Mouse (Mus musculus) WW6 (cell line): ENCODE measurements at regions not wholly inside any gene's neighbourhood (a gene's known extent, or its start where the extent isn't known, plus 50 kb on each side); places are given as distances from the start of the nearest gene placed in this dataset.
"Not testable (repeated sequence)": the region's sequence is repeated elsewhere in the genome, so short reads cannot be mapped to it uniquely, and the experiment has no call there.

Experiments used
- DNase-seq: peaks from one replicate; pipeline ENCODE4 v3.0.0-alpha.2; 2013; ENCODE audit warnings: low read depth, low spot score

- DNase-seq: no peak
Measured at GRCm38 (mm10) chr13:4935940-4936339, 327.0 kb upstream of the Akr1e1 start.

- no peak for DNase-seq
Measured at GRCm38 (mm10) chr13:4939849-4940248, 330.9 kb upstream of the Akr1e1 start.

GRCm38 (mm10) chr13:4942490-4942889 lies 333.5 kb upstream of the Akr1e1 start:
- DNase-seq: peak; percentile 0

- DNase-seq: no peak
Measured at GRCm38 (mm10) chr13:4943046-4943445, 334.1 kb upstream of the Akr1e1 start.

- DNase-seq: no peak
Measured at GRCm38 (mm10) chr13:4955384-4955783, 346.4 kb upstream of the Akr1e1 start.

- no peak for DNase-seq
Measured at GRCm38 (mm10) chr13:4964824-4965223, 355.9 kb upstream of the Akr1e1 start.

GRCm38 (mm10) chr13:4970081-4970892 lies 361.3 kb upstream of the Akr1e1 start:
- DNase-seq: no peak

GRCm38 (mm10) chr13:4971472-4972067 lies 362.6 kb upstream of the Akr1e1 start:
- DNase-seq: no peak

- no peak for DNase-seq
Measured at GRCm38 (mm10) chr13:4992876-4993275, 383.9 kb upstream of the Akr1e1 start.

GRCm38 (mm10) chr13:5008296-5008695 lies 399.3 kb upstream of the Akr1e1 start:
- DNase-seq: no peak

GRCm38 (mm10) chr13:5022439-5022838 lies 413.5 kb upstream of the Akr1e1 start:
- DNase-seq: no peak

GRCm38 (mm10) chr13:5059859-5060258 lies 450.9 kb upstream of the Akr1e1 start:
- no peak for DNase-seq

- DNase-seq: no peak
Measured at GRCm38 (mm10) chr13:5060462-5060861, 451.5 kb upstream of the Akr1e1 start.

- DNase-seq: no peak
Measured at GRCm38 (mm10) chr13:5107454-5107853, 498.5 kb upstream of the Akr1e1 start.

GRCm38 (mm10) chr13:5154911-5155310 lies 545.9 kb upstream of the Akr1e1 start:
- DNase-seq: no peak

GRCm38 (mm10) chr13:5159765-5160684 lies 551.1 kb upstream of the Akr1e1 start:
- DNase-seq: no peak

GRCm38 (mm10) chr13:5166716-5167115 lies 557.7 kb upstream of the Akr1e1 start:
- DNase-seq: no peak

GRCm38 (mm10) chr13:5178996-5179395 lies 570.0 kb upstream of the Akr1e1 start:
- no peak for DNase-seq

- no peak for DNase-seq
Measured at GRCm38 (mm10) chr13:5179552-5179951, 570.6 kb upstream of the Akr1e1 start.

- not testable (repeated sequence) for DNase-seq
Measured at GRCm38 (mm10) chr13:5185237-5185800, 576.3 kb upstream of the Akr1e1 start.

GRCm38 (mm10) chr13:5202736-5203135 lies 593.8 kb upstream of the Akr1e1 start:
- DNase-seq: no peak

- DNase-seq: no peak
Measured at GRCm38 (mm10) chr13:5204143-5204542, 595.2 kb upstream of the Akr1e1 start.
